Mouse (Mus musculus) heart, adult 2 months (tissue): Measurements from ENCODE around the gene Pold1. TPM values are rescaled to one million over a fixed set of nuclear protein-coding genes. Genes with fewer than 3 reads are reported as not detected.

Experiments used
- DNase-seq, 2 experiments: peaks; one replicate each; pipeline ENCODE4 v3.0.0; 2021
- H3K27ac ChIP-seq: fragments of 200-600 bp; 2 replicates; pipeline ENCODE4 v1.8.1; 2022
- H3K27me3 ChIP-seq: fragments of 200-500 bp; 2 replicates; pipeline ENCODE4 v1.6.1; 2012; ENCODE audit warnings: mild to moderate bottlenecking, low read length, inconsistent platforms, mixed read lengths; ENCODE audit not compliant: control insufficient read depth, insufficient read depth
- H3K36me3 ChIP-seq: fragments of 200-500 bp; 2 replicates; pipeline ENCODE4 v1.6.1; 2012; ENCODE audit warnings: low read length, inconsistent platforms; ENCODE audit not compliant: control insufficient read depth, insufficient read depth
- H3K4me1 ChIP-seq: fragments of 200-500 bp; 2 replicates; pipeline ENCODE4 v1.6.1; 2011; ENCODE audit warnings: low read length; ENCODE audit not compliant: control insufficient read depth, insufficient read depth
- H3K4me3 ChIP-seq: fragments of 200-600 bp; 2 replicates; pipeline ENCODE4 v1.8.1; 2022
- H3K79me2 ChIP-seq: fragments of 200-500 bp; replicated peaks from 2 replicates; pipeline ENCODE4 v1.6.1; 2012; ENCODE audit warnings: mild to moderate bottlenecking, inconsistent platforms, low read length, moderate library complexity, mixed read lengths; ENCODE audit not compliant: control insufficient read depth, insufficient read depth
- H3K9ac ChIP-seq: fragments of 200-500 bp; 2 replicates; pipeline ENCODE4 v1.6.1; 2012; ENCODE audit warnings: low read depth, mild to moderate bottlenecking, control low read depth, inconsistent platforms, low read length, mixed read lengths
- CTCF ChIP-seq: fragments of 200-600 bp; IDR thresholded peaks from 2 replicates; pipeline ENCODE4 v1.8.1; 2022; ENCODE audit warnings: antibody characterized with exemption, mild to moderate bottlenecking, moderate library complexity
- EP300 ChIP-seq: fragments of 200-500 bp; IDR thresholded peaks from 2 replicates; pipeline ENCODE4 v1.6.1; 2011; ENCODE audit warnings: low read depth, low read length, control low read depth; ENCODE audit not compliant: insufficient read depth
- POLR2A ChIP-seq: fragments of 200-500 bp; IDR thresholded peaks from 2 replicates; pipeline ENCODE4 v1.6.1; 2011; ENCODE audit warnings: mild to moderate bottlenecking, low read depth, low read length, control low read depth; ENCODE audit not compliant: insufficient read depth
- WGBS: fragments of 180-500 bp; shearing (Covaris S2); methylation state at CpG from one replicate; pipeline ENCODE4 v1.1.7; 2018; 5-methylcytosine and 5-hydroxymethylcytosine counted together
- intact Hi-C: fragments of 180-260 bp; cut with DNase I; formaldehyde crosslinking; loops from one replicate; pipeline ENCODE4 v1.15.1; 2025
- polyA plus RNA-seq: library from polyadenylated mRNA; depleted of rRNA; stranded (reverse); fragments of >200 nt; gene quantifications from 2 replicates; pipeline ENCODE4 v1.2.3, GENCODE M21; 2012
- total RNA-seq, 2 experiments: library from RNA; stranded (reverse); gene quantifications; 2 replicates each; pipeline ENCODE4 v1.2.3; 2021

Gene Pold1
- total and polyA plus RNA-seq, 3 experiments: 10.8 to 15.5 (median 11.7) TPM

- intact Hi-C loops: no loop called here
- no peak for DNase-seq
- H3K9ac ChIP-seq: no peak overlapping the region
- 12% methylated on average over 13 of the region's 13 CpGs for WGBS
- H3K79me2 ChIP-seq: no peaks in the 10 kb centered on the region
- H3K4me3 ChIP-seq: no peak overlapping the region
- no peaks in the 10 kb centered on the region for H3K36me3 ChIP-seq
- no peak for TF ChIP-seq POLR2A
- peaks cover 1% of the 10 kb centered on the region; the same call in 1 of the 2 replicates for H3K4me1 ChIP-seq
- H3K27ac ChIP-seq: no peak overlapping the region
- peaks cover 14% of the 10 kb centered on the region for H3K27me3 ChIP-seq
Observed at GRCm38 (mm10) chr7:44589946-44590345, 41.3 kb upstream of the Pold1 start.

GRCm38 (mm10) chr7:44589149-44589548 lies 40.5 kb upstream of the Pold1 start:
- TF ChIP-seq CTCF (no peak), EP300 (no peak), POLR2A (no peak)
- H3K4me3 ChIP-seq: peak overlapping the region; percentile 43
- H3K9ac ChIP-seq: no peak overlapping the region
- peaks cover 14% of the 10 kb centered on the region for H3K27me3 ChIP-seq
- intact Hi-C loops: no loop called here
- no peaks in the 10 kb centered on the region for H3K36me3 ChIP-seq
- peak; percentile 70 to 80 for DNase-seq
- peaks cover 1% of the 10 kb centered on the region; the same call in 1 of the 2 replicates for H3K4me1 ChIP-seq
- 0% methylated on average over 33 of the region's 33 CpGs for WGBS
- no peak overlapping the region for H3K27ac ChIP-seq
- H3K79me2 ChIP-seq: no peaks in the 10 kb centered on the region

GRCm38 (mm10) chr7:44588338-44588737 lies 39.7 kb upstream of the Pold1 start:
- DNase-seq: no peak
- no peak for TF ChIP-seq EP300
- TF ChIP-seq CTCF: no peak
- TF ChIP-seq POLR2A: no peak
- no peak overlapping the region for H3K9ac ChIP-seq
- no peaks in the 10 kb centered on the region for H3K36me3 ChIP-seq
- 13% methylated on average over 12 of the region's 12 CpGs for WGBS
- H3K4me3 ChIP-seq: no peak overlapping the region
- H3K27me3 ChIP-seq: peaks cover 14% of the 10 kb centered on the region
- intact Hi-C loops: no loop called here
- H3K79me2 ChIP-seq: no peaks in the 10 kb centered on the region
- no peak overlapping the region for H3K27ac ChIP-seq
- no peaks in the 10 kb centered on the region for H3K4me1 ChIP-seq

GRCm38 (mm10) chr7:44587676-44588075 lies 39.0 kb upstream of the Pold1 start:
- DNase-seq: no peak
- Histone ChIP-seq H3K27me3 (peaks cover 12% of the 10 kb centered on the region), H3K4me1 (no peaks in the 10 kb centered on the region), H3K27ac (no peak overlapping the region), H3K79me2 (no peaks in the 10 kb centered on the region), H3K36me3 (no peaks in the 10 kb centered on the region), H3K4me3 (no peak overlapping the region), H3K9ac (no peak overlapping the region)
- WGBS: 49% methylated on average over 6 of the region's 6 CpGs
- TF ChIP-seq EP300: no peak
- no peak for TF ChIP-seq CTCF
- no peak for TF ChIP-seq POLR2A
- intact Hi-C loops: no loop called here

- H3K4me3 ChIP-seq: no peak overlapping the region
- H3K27me3 ChIP-seq: peaks cover 12% of the 10 kb centered on the region
- intact Hi-C loops: no loop called here
- H3K36me3 ChIP-seq: no peaks in the 10 kb centered on the region
- H3K9ac ChIP-seq: no peak overlapping the region
- H3K79me2 ChIP-seq: no peaks in the 10 kb centered on the region
- 2% methylated on average over 18 of the region's 18 CpGs for WGBS
- TF ChIP-seq EP300 (no peak), CTCF (no peak), POLR2A (no peak)
- H3K4me1 ChIP-seq: no peaks in the 10 kb centered on the region
- peak in 1 of 2 experiments; percentile 36 for DNase-seq
- H3K27ac ChIP-seq: no peak overlapping the region
Observed at GRCm38 (mm10) chr7:44586930-44587329, 38.3 kb upstream of the Pold1 start.

GRCm38 (mm10) chr7:44586518-44586917 lies 37.9 kb upstream of the Pold1 start:
- Histone ChIP-seq H3K79me2 (no peaks in the 10 kb centered on the region), H3K27ac (no peak overlapping the region), H3K27me3 (peaks cover 11% of the 10 kb centered on the region), H3K36me3 (no peaks in the 10 kb centered on the region), H3K9ac (no peak overlapping the region), H3K4me3 (no peak overlapping the region), H3K4me1 (no peaks in the 10 kb centered on the region)
- TF ChIP-seq POLR2A (no peak), CTCF (no peak), EP300 (no peak)
- intact Hi-C loops: no loop called here
- DNase-seq: no peak
- WGBS: 16% methylated on average over 19 of the region's 19 CpGs
